Mouse (Mus musculus): ENCODE data around the gene Atad2b.

The Atad2b gene

DNA sequence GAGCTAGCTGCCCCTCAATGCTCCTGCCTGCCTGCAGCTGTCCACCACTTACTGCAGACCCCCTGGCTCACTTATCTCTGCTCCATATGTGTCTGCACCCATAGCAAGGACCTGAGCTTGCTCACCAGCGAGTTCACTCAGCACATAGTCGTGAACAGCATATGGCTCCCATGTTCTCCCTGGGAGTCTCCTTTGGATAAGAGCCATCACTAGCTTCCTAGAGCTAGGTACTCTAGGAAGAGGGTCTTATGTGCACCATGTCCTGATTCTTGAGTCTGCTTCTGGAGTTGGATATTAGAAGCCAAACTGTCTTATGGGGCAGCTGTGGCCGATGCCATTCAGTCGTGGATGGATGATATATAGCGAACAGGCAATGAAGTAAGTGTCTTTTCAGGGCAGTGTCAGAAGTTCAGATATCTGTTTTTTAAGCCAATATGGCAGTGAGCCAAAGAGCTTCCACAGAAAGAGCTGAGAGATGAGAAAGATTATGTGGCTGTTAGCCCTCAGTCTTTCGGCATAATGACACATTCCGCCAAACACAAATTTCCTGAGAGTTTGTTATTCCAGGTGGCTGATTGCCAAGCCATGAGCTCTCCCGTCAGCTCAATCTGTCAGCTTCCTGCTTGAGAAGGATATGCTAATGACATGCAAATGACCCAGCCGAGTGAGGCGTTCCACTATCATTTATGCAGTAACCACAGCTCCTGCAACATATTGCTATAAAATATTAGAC lies 170.8 kb downstream of the Atad2b start:
- DNase-seq = no peak

DNA sequence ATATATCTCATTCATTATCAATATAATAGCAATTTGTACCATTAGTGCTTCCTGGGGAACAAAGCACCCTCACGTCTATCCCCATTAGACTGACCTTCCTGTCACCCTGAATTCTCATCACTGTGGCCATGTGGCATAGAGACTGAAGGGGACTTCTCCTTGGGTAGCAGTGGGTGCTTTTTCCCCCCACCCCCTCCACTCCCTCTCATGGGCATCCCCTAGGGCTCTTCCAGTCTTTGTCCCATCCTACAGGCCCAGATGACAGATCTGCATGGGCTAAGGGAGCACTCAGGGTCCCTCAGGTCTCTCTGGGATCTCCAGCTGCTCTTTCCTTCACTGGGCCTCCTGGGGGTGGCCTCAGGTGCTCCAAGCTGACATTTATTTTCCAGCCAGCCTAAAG lies 171.5 kb downstream of the Atad2b start:
- DNase-seq = no peak
